Mouse (Mus musculus): Measurements from ENCODE around the gene Nap1l1.

- TF ChIP-seq POLR2A (IDR thresholded peaks at IDR 0.05; ENCODE audit: borderline replicate concordance, control insufficient read depth, low read depth, low read length) (no peak), CTCF (IDR thresholded peaks at IDR 0.05; ENCODE audit: control insufficient read depth, insufficient read depth, low read length) (no peak)
Measured at GRCm38 (mm10) chr10:111505406-111505805, 32.4 kb downstream of the Nap1l1 start.

Measured in bone marrow, adult 2 months (tissue).